Mouse (Mus musculus): Measurements from ENCODE around the gene Trip13. TPM values are rescaled to one million over a fixed set of nuclear protein-coding genes. Genes with fewer than 3 reads are reported as not detected.

Gene Trip13
- 9.6 and 15.5 TPM in 2 replicates for polyA plus RNA-seq (2015; fragmentation: Nextera tagmentation; extraction: Ambion mirVana)

DNA sequence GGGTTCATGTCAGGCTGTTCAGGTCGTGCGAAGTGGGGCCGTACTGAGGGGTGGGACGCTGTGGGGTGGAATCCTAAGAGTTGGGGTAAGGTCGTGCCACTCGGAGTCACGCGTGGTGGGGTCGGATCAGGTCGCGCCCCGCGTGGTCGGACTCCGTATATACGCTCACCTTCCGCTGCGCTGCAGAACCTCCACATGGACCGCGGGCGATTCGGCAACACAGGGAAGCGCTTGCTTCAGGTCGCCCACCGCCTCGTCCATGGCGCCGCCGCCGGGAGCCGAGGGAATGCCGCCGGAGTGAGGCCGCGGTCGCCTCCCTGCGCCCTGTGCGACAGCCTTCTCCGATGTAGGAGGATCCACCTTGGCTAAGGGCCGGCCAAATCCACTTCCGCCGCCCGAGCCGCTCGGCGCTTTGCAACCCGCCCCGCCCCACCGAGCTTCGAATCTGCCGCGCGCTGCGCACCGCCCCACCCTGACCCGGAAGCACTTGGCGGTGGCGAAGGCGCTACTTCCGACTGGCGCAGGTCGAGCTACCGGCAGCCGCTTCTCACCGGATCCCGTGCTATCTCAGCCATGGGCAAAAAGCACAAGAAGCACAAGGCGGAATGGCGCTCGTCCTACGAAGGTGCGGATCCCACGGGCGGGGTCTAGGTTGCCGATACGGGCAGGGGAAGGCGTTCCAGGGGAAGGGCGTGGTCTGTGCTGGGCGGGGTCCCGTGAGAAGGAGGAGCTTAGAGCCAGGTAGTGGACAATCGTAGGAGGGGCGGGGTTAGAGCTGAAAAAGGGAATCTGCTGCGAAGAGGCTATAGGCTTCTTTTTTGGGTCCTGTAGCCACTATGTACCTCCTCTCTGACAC is at the start of gene Trip13, which contains the start of gene Brd9:
TSS of gene Trip13 (minus strand) at position 464 of the 856 bp plus-strand sequence.
TSS of gene Brd9 (plus strand) at position 491 of the 856 bp plus-strand sequence.
- no peaks in the 10 kb centered on the region for H3K9me3 ChIP-seq (replicated peaks)
- peak within 1 kb of the TSS; percentile 85 for H3K4me3 ChIP-seq (replicated peaks)
- WGBS, result under 1% methylated on average over 78 of the region's 82 CpGs
- H3K27ac ChIP-seq (replicated peaks), result peak within 1 kb of the TSS; percentile 89
- peaks cover 25% of the 10 kb centered on the region for H3K36me3 ChIP-seq
- peak within 1 kb of the TSS; percentile 91 for H3K4me2 ChIP-seq
- peaks cover 17% of the 10 kb centered on the region for H3K4me1 ChIP-seq
- H3K27me3 ChIP-seq (replicated peaks), result no peaks in the 10 kb centered on the region
- ATAC-seq (ENCODE audit: low FRiP score), result peak; percentile 99
- H3K9ac ChIP-seq (replicated peaks), result peak within 1 kb of the TSS; percentile 82

- H3K4me2 ChIP-seq, result no peak overlapping the region
- no peak for ATAC-seq (ENCODE audit: low FRiP score)
Observed at GRCm38 (mm10) chr13:73976935-73977334, 39.4 kb upstream of the Trip13 start.

GRCm38 (mm10) chr13:73974523-73974922 is 36.9 kb upstream of the Trip13 start:
- H3K4me1 ChIP-seq, result peaks cover 2% of the 10 kb centered on the region; the same call in 1 of the 2 replicates
- H3K4me3 ChIP-seq (replicated peaks), result no peak overlapping the region
- WGBS, result 90% methylated on average over 3 of the region's 3 CpGs
- ATAC-seq (ENCODE audit: low FRiP score), result no peak
- H3K4me2 ChIP-seq, result no peak overlapping the region
- no peaks in the 10 kb centered on the region for H3K9me3 ChIP-seq (replicated peaks)
- no peak overlapping the region for H3K9ac ChIP-seq (replicated peaks)
- H3K27ac ChIP-seq (replicated peaks), result no peak overlapping the region
- H3K27me3 ChIP-seq (replicated peaks), result no peaks in the 10 kb centered on the region
- H3K36me3 ChIP-seq, result no peaks in the 10 kb centered on the region

More at GRCm38 (mm10) chr13:73976935-73977334, 39.4 kb upstream of the Trip13 start:
- Histone ChIP-seq H3K27ac (replicated peaks) (no peak overlapping the region), H3K4me3 (replicated peaks) (no peak overlapping the region), H3K4me1 (no peaks in the 10 kb centered on the region), H3K36me3 (no peaks in the 10 kb centered on the region), H3K9ac (replicated peaks) (no peak overlapping the region), H3K9me3 (replicated peaks) (no peaks in the 10 kb centered on the region), H3K27me3 (replicated peaks) (no peaks in the 10 kb centered on the region)
- WGBS, result 88% methylated on average over 5 of the region's 5 CpGs

DNA sequence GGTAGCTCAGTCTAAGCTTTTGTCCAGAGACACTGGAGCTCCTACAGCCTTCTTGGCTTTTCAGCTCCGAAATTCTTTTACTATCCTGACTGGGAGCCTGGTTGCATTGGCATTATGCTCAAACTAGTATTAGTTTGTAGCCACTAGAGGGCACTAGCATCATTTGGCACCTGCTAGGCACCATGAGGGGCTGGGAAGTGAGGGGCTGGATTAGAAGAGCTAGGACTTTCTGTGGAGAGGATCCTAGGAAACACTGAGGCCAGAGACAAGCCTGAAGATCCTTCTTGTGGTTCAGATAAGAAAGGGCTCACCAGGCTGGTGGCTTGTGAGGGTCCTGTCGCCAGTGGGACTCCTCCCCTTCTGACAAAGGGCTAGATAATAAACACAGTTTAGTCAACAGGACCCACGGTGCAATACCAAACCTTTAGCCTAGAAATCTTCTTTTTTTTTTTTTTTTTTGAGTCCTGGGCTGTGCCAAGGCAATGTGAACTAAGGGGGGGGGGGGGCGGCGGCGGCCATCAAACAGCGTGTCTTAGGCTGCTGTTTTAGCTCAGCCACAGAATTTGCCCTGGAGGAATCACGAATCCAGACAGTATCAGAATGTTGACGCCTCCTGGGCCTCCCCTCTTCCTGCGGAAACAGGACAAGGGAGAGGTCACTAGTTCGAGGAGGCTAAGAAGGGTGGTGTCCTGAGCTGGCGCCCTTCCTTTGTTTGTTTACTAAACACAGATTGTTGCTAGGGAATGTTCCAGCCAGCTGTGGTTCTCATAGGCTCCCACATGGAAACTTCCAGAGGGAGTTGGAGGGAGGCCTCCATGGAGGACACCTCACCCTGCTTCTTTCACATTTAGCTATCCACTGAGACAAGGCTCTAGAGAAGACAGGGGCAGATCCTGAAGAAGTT is 33.2 kb upstream of the Trip13 start:
- Histone ChIP-seq H3K9me3 (replicated peaks) (no peaks in the 10 kb centered on the region), H3K4me3 (replicated peaks) (no peak overlapping the region), H3K27me3 (replicated peaks) (no peaks in the 10 kb centered on the region), H3K27ac (replicated peaks) (no peak overlapping the region), H3K9ac (replicated peaks) (no peak overlapping the region), H3K4me2 (peak overlapping the region; percentile 34; the same call in 1 of the 2 replicates), H3K36me3 (no peaks in the 10 kb centered on the region), H3K4me1 (peaks cover 2% of the 10 kb centered on the region; the same call in 1 of the 2 replicates)
- 55% methylated on average over 12 of the region's 12 CpGs for WGBS
- peak; percentile 86 for ATAC-seq (ENCODE audit: low FRiP score)

GRCm38 (mm10) chr13:73963551-73963950 is 26.0 kb upstream of the Trip13 start, which contains the start of gene Zdhhc11:
Gene Zdhhc11, plus strand, starts transcription at chr13:73963851.
- H3K4me1 ChIP-seq, result no peaks in the 10 kb centered on the region
- no peak for ATAC-seq (ENCODE audit: low FRiP score)
- WGBS, result 85% methylated on average over 5 of the region's 5 CpGs
- H3K4me3 ChIP-seq (replicated peaks), result no peak within 1 kb of the TSS
- peaks cover 39% of the 10 kb centered on the region for H3K36me3 ChIP-seq
- no peak within 1 kb of the TSS for H3K4me2 ChIP-seq
- H3K27ac ChIP-seq (replicated peaks), result no peak within 1 kb of the TSS
- H3K9me3 ChIP-seq (replicated peaks), result no peaks in the 10 kb centered on the region
- H3K27me3 ChIP-seq (replicated peaks), result no peaks in the 10 kb centered on the region
- no peak within 1 kb of the TSS for H3K9ac ChIP-seq (replicated peaks)

- Histone ChIP-seq H3K4me2 (no peak overlapping the region), H3K36me3 (peaks cover 61% of the 10 kb centered on the region), H3K9me3 (replicated peaks) (no peaks in the 10 kb centered on the region), H3K27me3 (replicated peaks) (no peaks in the 10 kb centered on the region), H3K4me3 (replicated peaks) (no peak overlapping the region), H3K27ac (replicated peaks) (no peak overlapping the region), H3K9ac (replicated peaks) (no peak overlapping the region), H3K4me1 (no peaks in the 10 kb centered on the region)
- WGBS, result 83% methylated on average over 4 of the region's 4 CpGs
- ATAC-seq (ENCODE audit: low FRiP score), result no peak
Observed at GRCm38 (mm10) chr13:73961177-73961576, 23.6 kb upstream of the Trip13 start.

DNA sequence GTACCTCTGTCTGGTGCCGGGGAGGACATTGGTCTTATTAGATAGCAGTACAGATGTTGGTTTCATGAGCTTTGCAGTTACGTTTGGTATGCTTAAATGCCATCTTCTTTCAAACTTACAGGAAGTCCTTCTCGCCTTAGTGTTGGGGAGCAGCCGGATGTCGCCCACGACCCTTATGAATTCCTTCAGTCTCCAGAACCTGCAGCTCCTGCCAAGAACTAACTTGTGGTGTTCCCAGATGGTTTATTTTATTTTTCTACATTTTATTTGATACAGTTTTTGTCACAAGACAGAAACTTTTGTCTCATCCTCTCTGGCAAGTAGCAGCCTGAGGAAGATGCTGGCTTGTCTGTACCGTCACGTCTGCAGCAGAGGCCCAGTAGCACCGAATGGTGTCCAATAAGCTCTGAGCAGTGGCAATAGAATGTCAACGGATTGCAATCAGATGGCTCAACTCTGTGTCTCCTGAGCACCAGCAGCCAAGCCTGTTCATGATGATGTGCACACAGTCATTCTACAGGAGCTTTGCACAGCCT is 22.6 kb upstream of the Trip13 start:
- peaks cover 70% of the 10 kb centered on the region for H3K36me3 ChIP-seq
- H3K27ac ChIP-seq (replicated peaks), result no peak overlapping the region
- no peaks in the 10 kb centered on the region for H3K27me3 ChIP-seq (replicated peaks)
- no peaks in the 10 kb centered on the region for H3K4me1 ChIP-seq
- no peaks in the 10 kb centered on the region for H3K9me3 ChIP-seq (replicated peaks)
- WGBS, result 95% methylated on average over 10 of the region's 10 CpGs
- H3K4me2 ChIP-seq, result no peak overlapping the region
- no peak overlapping the region for H3K4me3 ChIP-seq (replicated peaks)
- H3K9ac ChIP-seq (replicated peaks), result no peak overlapping the region
- ATAC-seq (ENCODE audit: low FRiP score), result no peak

DNA sequence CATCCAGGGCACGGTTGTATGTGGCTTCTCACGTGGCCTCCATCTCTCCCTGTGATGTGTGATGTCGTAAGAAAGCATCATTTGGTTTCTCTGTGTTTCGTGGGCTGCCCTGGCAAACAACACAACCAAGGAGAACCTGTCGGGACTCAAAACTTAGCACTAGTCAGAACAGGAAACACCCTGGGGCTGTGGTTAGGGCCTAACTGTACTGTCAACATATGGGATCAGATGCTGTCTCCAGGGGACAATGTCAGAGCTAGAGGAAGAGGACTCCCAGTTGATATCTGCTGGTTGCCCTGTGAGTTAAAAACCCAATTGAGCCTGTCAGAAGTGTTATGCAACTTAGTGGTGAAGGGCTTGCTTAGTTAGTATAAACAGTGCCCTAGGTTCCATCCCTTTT is 17.9 kb upstream of the Trip13 start:
- no peak overlapping the region for H3K4me3 ChIP-seq (replicated peaks)
- H3K27me3 ChIP-seq (replicated peaks), result no peaks in the 10 kb centered on the region
- H3K27ac ChIP-seq (replicated peaks), result no peak overlapping the region
- no peaks in the 10 kb centered on the region for H3K9me3 ChIP-seq (replicated peaks)
- WGBS, result 93% methylated on average over 5 of the region's 5 CpGs
- H3K9ac ChIP-seq (replicated peaks), result no peak overlapping the region
- H3K36me3 ChIP-seq, result peaks cover 94% of the 10 kb centered on the region
- H3K4me1 ChIP-seq, result no peaks in the 10 kb centered on the region
- ATAC-seq (ENCODE audit: low FRiP score), result no peak
- H3K4me2 ChIP-seq, result no peak overlapping the region

GRCm38 (mm10) chr13:73954666-73955065 is 17.1 kb upstream of the Trip13 start:
- ATAC-seq (ENCODE audit: low FRiP score), result no peak
- Histone ChIP-seq H3K4me1 (no peaks in the 10 kb centered on the region), H3K36me3 (peaks cover 94% of the 10 kb centered on the region), H3K9me3 (replicated peaks) (no peaks in the 10 kb centered on the region), H3K27me3 (replicated peaks) (no peaks in the 10 kb centered on the region), H3K9ac (replicated peaks) (no peak overlapping the region), H3K4me3 (replicated peaks) (no peak overlapping the region), H3K27ac (replicated peaks) (no peak overlapping the region), H3K4me2 (no peak overlapping the region)
- WGBS, result 54% methylated on average over 6 of the region's 6 CpGs

DNA sequence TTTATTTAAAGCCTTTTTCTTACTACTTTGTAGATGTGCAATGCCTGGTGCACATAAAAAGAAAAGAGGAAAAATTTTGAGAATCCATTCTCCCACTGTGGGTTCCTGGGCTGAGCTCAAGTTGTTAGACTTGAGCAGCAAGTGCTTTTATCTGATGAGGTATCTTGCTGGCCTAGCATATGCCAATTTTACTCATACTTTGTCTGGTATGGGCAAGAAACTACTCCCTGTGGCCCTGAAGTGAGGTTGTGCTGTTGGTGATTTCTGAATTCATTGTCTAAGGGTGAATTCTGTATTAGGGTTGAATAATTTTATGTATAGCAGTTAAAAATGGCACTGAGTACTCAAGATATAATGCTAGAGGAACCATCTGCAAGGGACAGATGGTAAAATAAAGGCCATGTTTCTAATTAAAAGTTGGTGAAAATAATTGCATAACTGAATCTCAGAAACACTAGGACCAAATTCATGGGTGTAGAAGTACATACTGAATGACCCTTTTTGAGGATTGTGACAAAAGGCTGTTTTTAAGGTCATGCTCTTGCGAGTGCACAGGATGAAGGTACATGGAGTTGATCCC is 16.1 kb upstream of the Trip13 start:
- Histone ChIP-seq H3K4me3 (replicated peaks) (no peak overlapping the region), H3K27ac (replicated peaks) (no peak overlapping the region), H3K27me3 (replicated peaks) (no peaks in the 10 kb centered on the region), H3K36me3 (peaks cover 94% of the 10 kb centered on the region), H3K4me1 (no peaks in the 10 kb centered on the region), H3K4me2 (no peak overlapping the region), H3K9me3 (replicated peaks) (no peaks in the 10 kb centered on the region), H3K9ac (replicated peaks) (no peak overlapping the region)
- ATAC-seq (ENCODE audit: low FRiP score), result no peak
- 88% methylated on average over 1 of the region's 1 CpGs for WGBS

- Histone ChIP-seq H3K27me3 (replicated peaks) (no peaks in the 10 kb centered on the region), H3K4me2 (no peak overlapping the region), H3K9ac (replicated peaks) (no peak overlapping the region), H3K4me1 (peaks cover 4% of the 10 kb centered on the region; the same call in 1 of the 2 replicates), H3K4me3 (replicated peaks) (no peak overlapping the region), H3K9me3 (replicated peaks) (no peaks in the 10 kb centered on the region), H3K27ac (replicated peaks) (no peak overlapping the region), H3K36me3 (peaks cover 89% of the 10 kb centered on the region)
- ATAC-seq (ENCODE audit: low FRiP score), result no peak
- 94% methylated on average over 9 of the region's 9 CpGs for WGBS
Observed at GRCm38 (mm10) chr13:73944606-73945005, 7.0 kb upstream of the Trip13 start.
